Mouse (Mus musculus) heart, adult 2 months (tissue): Measurements from ENCODE around the gene Syt2.

Source experiments
- CTCF ChIP-seq: fragments of 200-600 bp; IDR thresholded peaks from 2 replicates; pipeline ENCODE4 v1.8.1; 2022; ENCODE audit warnings: antibody characterized with exemption, mild to moderate bottlenecking, moderate library complexity
- EP300 ChIP-seq: fragments of 200-500 bp; IDR thresholded peaks from 2 replicates; pipeline ENCODE4 v1.6.1; 2011; ENCODE audit warnings: low read depth, low read length, control low read depth; ENCODE audit not compliant: insufficient read depth
- POLR2A ChIP-seq: fragments of 200-500 bp; IDR thresholded peaks from 2 replicates; pipeline ENCODE4 v1.6.1; 2011; ENCODE audit warnings: mild to moderate bottlenecking, low read depth, low read length, control low read depth; ENCODE audit not compliant: insufficient read depth

DNA sequence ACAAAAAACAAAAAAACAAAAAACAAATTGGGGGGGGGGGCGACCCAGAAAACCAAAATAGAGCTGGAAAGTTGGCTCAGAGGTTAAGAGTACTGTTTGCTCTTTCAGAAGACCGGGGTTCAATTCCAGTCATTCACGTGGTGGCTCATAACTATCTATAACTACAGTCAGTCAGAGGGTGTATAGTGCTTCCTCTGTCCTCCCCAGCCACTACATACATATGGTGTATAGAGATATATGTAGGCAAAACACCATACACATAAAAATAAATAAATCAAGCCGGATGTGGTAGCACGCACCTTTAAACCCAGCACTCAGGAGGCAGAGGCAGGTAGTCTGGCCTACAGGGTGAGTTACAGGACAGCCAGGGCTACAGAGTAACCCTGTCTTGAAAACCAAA lies 31.9 kb upstream of the Syt2 start:
- no peak for TF ChIP-seq POLR2A
- no peak for TF ChIP-seq CTCF
- no peak for TF ChIP-seq EP300
